Mouse (Mus musculus) forebrain, postnatal 0 days (tissue): ENCODE results near the gene Aen. TPM values are rescaled to one million over a fixed set of nuclear protein-coding genes. Genes with fewer than 3 reads are reported as not detected.

ENCODE experiments used
- ATAC-seq: fragments of 200-750 bp; cut with Nextera tagmentation; 2 replicates; pipeline ENCODE4 v1.8.0; 2017; ENCODE audit warnings: mild to moderate bottlenecking, moderate library complexity
- DNase-seq: peaks from one replicate; pipeline ENCODE4 v3.0.0-alpha.2; 2015
- H3K27ac ChIP-seq: fragments of 300-500 bp; sonication (generic); 2 replicates; pipeline ENCODE4 v1.5.1; 2014; ENCODE audit warnings: low read depth, mild to moderate bottlenecking, antibody characterized with exemption, low read length, moderate library complexity, mixed read lengths
- H3K27me3 ChIP-seq: fragments of 300-500 bp; sonication (generic); 2 replicates; pipeline ENCODE4 v1.6.1; 2014; ENCODE audit warnings: mild to moderate bottlenecking, low read length, mixed read lengths; ENCODE audit not compliant: insufficient read depth
- H3K36me3 ChIP-seq: fragments of 300-500 bp; sonication (generic); 2 replicates; pipeline ENCODE4 v1.6.1; 2014; ENCODE audit warnings: mild to moderate bottlenecking, moderate library complexity; ENCODE audit not compliant: insufficient read depth
- H3K4me1 ChIP-seq: fragments of 300-500 bp; sonication (generic); 2 replicates; pipeline ENCODE4 v1.6.1; 2014; ENCODE audit warnings: antibody characterized with exemption; ENCODE audit not compliant: insufficient read depth
- H3K4me2 ChIP-seq: fragments of 300-500 bp; sonication (generic); 2 replicates; pipeline ENCODE4 v1.6.1; 2014; ENCODE audit warnings: low read depth, mild to moderate bottlenecking, moderate library complexity
- H3K4me3 ChIP-seq: fragments of 300-500 bp; sonication (generic); 2 replicates; pipeline ENCODE4 v1.5.1; 2014; ENCODE audit warnings: low read depth, low read length, mixed read lengths
- H3K9ac ChIP-seq: fragments of 300-500 bp; sonication (generic); 2 replicates; pipeline ENCODE4 v1.6.1; 2014; ENCODE audit warnings: mild to moderate bottlenecking
- H3K9me3 ChIP-seq: fragments of 300-500 bp; sonication (generic); 2 replicates; pipeline ENCODE4 v1.6.1; 2016; ENCODE audit warnings: low read length
- CTCF ChIP-seq: sonication (generic); IDR thresholded peaks from 2 replicates; pipeline ENCODE4 v1.5.1; 2016; ENCODE audit warnings: antibody characterized with exemption, control low read depth, low read depth
- WGBS: fragments of 180-500 bp; shearing (Covaris S2); extraction: QIAGEN DNeasy Blood & Tissue Kit; methylation state at CpG from one replicate; pipeline ENCODE4 v1.1.7; 2014; 5-methylcytosine and 5-hydroxymethylcytosine counted together
- polyA plus RNA-seq: library from polyadenylated mRNA; unstranded; fragments of >200 nt; fragmentation: Nextera tagmentation; extraction: Ambion mirVana; gene quantifications from 2 replicates; pipeline ENCODE4 v1.2.1, GENCODE M21; 2015
- total RNA-seq: library from RNA; depleted of rRNA; stranded (reverse); fragments of >200 nt; gene quantifications from 2 replicates; pipeline ENCODE4 v1.2.3, GENCODE M21; 2014

The Aen gene
- total and polyA plus RNA-seq, 2 experiments from 2014 or later = 40.5 to 57.7 TPM

- Histone ChIP-seq H3K4me1 (no peaks in the 10 kb centered on the region), H3K9me3 (no peaks in the 10 kb centered on the region), H3K4me2 (no peak overlapping the region), H3K27ac (no peak overlapping the region), H3K4me3 (no peak overlapping the region), H3K36me3 (no peaks in the 10 kb centered on the region), H3K27me3 (no peaks in the 10 kb centered on the region), H3K9ac (no peak overlapping the region)
- no peak for DNase-seq
- WGBS = 60% methylated on average over 4 of the region's 4 CpGs
- no peak for TF ChIP-seq CTCF
- ATAC-seq = no peak
These were observed 23.0 kb downstream of the Aen start for GRCm38 (mm10) chr7:78918686-78919085.

- ATAC-seq (no peak), DNase-seq (no peak)
- 82% methylated on average over 7 of the region's 7 CpGs for WGBS
- H3K4me1 ChIP-seq = no peaks in the 10 kb centered on the region
- no peak overlapping the region for H3K9ac ChIP-seq
- no peaks in the 10 kb centered on the region for H3K9me3 ChIP-seq
- no peak overlapping the region for H3K4me3 ChIP-seq
- TF ChIP-seq CTCF = no peak
- no peaks in the 10 kb centered on the region for H3K27me3 ChIP-seq
- H3K36me3 ChIP-seq = no peaks in the 10 kb centered on the region
- H3K4me2 ChIP-seq = no peak overlapping the region
- no peak overlapping the region for H3K27ac ChIP-seq
These were observed 26.9 kb downstream of the Aen start for GRCm38 (mm10) chr7:78922506-78922905.

GRCm38 (mm10) chr7:78924300-78924699 is 28.6 kb downstream of the Aen start:
- Histone ChIP-seq H3K9ac (no peak overlapping the region), H3K27ac (no peak overlapping the region), H3K27me3 (no peaks in the 10 kb centered on the region), H3K4me2 (no peak overlapping the region), H3K4me1 (no peaks in the 10 kb centered on the region), H3K4me3 (no peak overlapping the region), H3K36me3 (no peaks in the 10 kb centered on the region), H3K9me3 (no peaks in the 10 kb centered on the region)
- peak; percentile 97 for TF ChIP-seq CTCF
- 5% methylated on average over 6 of the region's 6 CpGs for WGBS
- ATAC-seq (peak; percentile 49), DNase-seq (peak; percentile 89)

- no peak overlapping the region for H3K9ac ChIP-seq
- H3K4me3 ChIP-seq = no peak overlapping the region
- H3K36me3 ChIP-seq = no peaks in the 10 kb centered on the region
- no peaks in the 10 kb centered on the region for H3K4me1 ChIP-seq
- no peaks in the 10 kb centered on the region for H3K27me3 ChIP-seq
- H3K4me2 ChIP-seq = no peak overlapping the region
- no peaks in the 10 kb centered on the region for H3K9me3 ChIP-seq
- no peak overlapping the region for H3K27ac ChIP-seq
- 64% methylated on average over 7 of the region's 7 CpGs for WGBS
- no peak; the same call in 1 of the 2 replicates for ATAC-seq
- no peak for DNase-seq
- no peak for TF ChIP-seq CTCF
These were observed 29.1 kb downstream of the Aen start for GRCm38 (mm10) chr7:78924796-78925195.

- H3K9me3 ChIP-seq = no peaks in the 10 kb centered on the region
- DNase-seq (no peak), ATAC-seq (peak; percentile 17)
- no peak for TF ChIP-seq CTCF
- no peak overlapping the region for H3K27ac ChIP-seq
- no peak overlapping the region for H3K4me3 ChIP-seq
- H3K36me3 ChIP-seq = no peaks in the 10 kb centered on the region
- H3K4me2 ChIP-seq = no peak overlapping the region
- no peaks in the 10 kb centered on the region for H3K27me3 ChIP-seq
- no peaks in the 10 kb centered on the region for H3K4me1 ChIP-seq
- 79% methylated on average over 7 of the region's 7 CpGs for WGBS
- no peak overlapping the region for H3K9ac ChIP-seq
These were observed 30.0 kb downstream of the Aen start for GRCm38 (mm10) chr7:78925680-78926079.

GRCm38 (mm10) chr7:78926156-78926555 is 30.5 kb downstream of the Aen start:
- Histone ChIP-seq H3K9ac (no peak overlapping the region), H3K27ac (no peak overlapping the region), H3K36me3 (no peaks in the 10 kb centered on the region), H3K4me3 (no peak overlapping the region), H3K27me3 (no peaks in the 10 kb centered on the region), H3K9me3 (no peaks in the 10 kb centered on the region), H3K4me2 (no peak overlapping the region), H3K4me1 (no peaks in the 10 kb centered on the region)
- ATAC-seq = peak; percentile 70
- peak; percentile 51 for DNase-seq
- 60% methylated on average over 9 of the region's 9 CpGs for WGBS
- TF ChIP-seq CTCF = no peak

- DNase-seq (no peak), ATAC-seq (no peak)
- WGBS = 77% methylated on average over 3 of the region's 3 CpGs
- Histone ChIP-seq H3K4me2 (no peak overlapping the region), H3K36me3 (no peaks in the 10 kb centered on the region), H3K9me3 (no peaks in the 10 kb centered on the region), H3K4me1 (no peaks in the 10 kb centered on the region), H3K27me3 (no peaks in the 10 kb centered on the region), H3K27ac (no peak overlapping the region), H3K4me3 (no peak overlapping the region), H3K9ac (no peak overlapping the region)
- TF ChIP-seq CTCF = no peak
These were observed 31.6 kb downstream of the Aen start for GRCm38 (mm10) chr7:78927266-78927665.
